8 mouse cellular contexts compared by ENCODE assay signal in the genomic region with DNA sequence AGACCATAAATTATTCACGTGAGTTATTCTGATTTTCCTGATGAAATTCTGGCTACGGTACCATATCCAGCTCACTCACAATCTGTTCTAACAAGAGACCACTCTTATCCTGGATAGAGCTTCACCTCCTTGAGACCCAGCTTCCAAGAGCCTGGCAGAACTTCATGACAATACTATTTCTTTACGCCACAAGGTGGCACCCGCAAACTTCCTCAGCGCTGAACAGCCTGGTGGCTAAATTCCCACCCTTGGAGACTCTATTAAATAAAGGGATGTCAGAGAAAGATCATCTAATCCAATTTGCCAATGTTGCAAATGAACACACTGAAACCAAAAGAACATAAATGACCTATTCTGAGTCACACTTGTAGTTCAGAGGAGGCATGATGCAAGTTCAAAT. TPM values are rescaled to one million over a fixed set of nuclear protein-coding genes. Genes with fewer than 3 reads are reported as not detected.
DNase-seq lines count a peak whose midpoint lies in the region; ATAC-seq lines count a peak whose summit lies in the region.

No protein-coding gene starts in this region.

- intact Hi-C loops in left cerebral cortex, postnatal 4 days (cut with DNase I): loop anchor here (2.0 kb wide), 1 partner anchor 69 kb away; no protein-coding TSS in a partner anchor

- no peak overlapping the region for H3K4me3 ChIP-seq in midbrain, embryonic 11.5 days (ENCODE audit: low read depth, low read length)
- no peak overlapping the region for H3K4me3 ChIP-seq in midbrain, embryonic 16.5 days (ENCODE audit: low read depth, low read length)
- H3K4me3 ChIP-seq in hindbrain, embryonic 15.5 days: no peak overlapping the region

- no peaks in the 10 kb centered on the region for H3K36me3 ChIP-seq in midbrain, embryonic 11.5 days (ENCODE audit: control insufficient read depth, insufficient read depth, low read length)
- no peaks in the 10 kb centered on the region for H3K36me3 ChIP-seq in midbrain, embryonic 16.5 days (ENCODE audit: control insufficient read depth, insufficient read depth, low read length)
- no peaks in the 10 kb centered on the region for H3K36me3 ChIP-seq in hindbrain, embryonic 15.5 days

- H3K9ac ChIP-seq in midbrain, embryonic 11.5 days (ENCODE audit: low read length): no peak overlapping the region
- no peak overlapping the region for H3K9ac ChIP-seq in midbrain, embryonic 16.5 days (ENCODE audit: low read depth, low read length)
- H3K9ac ChIP-seq in hindbrain, embryonic 15.5 days: no peak overlapping the region

- no peak for ATAC-seq in midbrain, embryonic 11.5 days (ENCODE audit: low FRiP score)
- ATAC-seq in midbrain, embryonic 16.5 days: no peak
- ATAC-seq in hindbrain, embryonic 15.5 days (ENCODE audit: low FRiP score, low read depth): 0 out of 2 replicates have a peak, but pooled peaks have one; percentile 23
- no peak for ATAC-seq in inflammation-experienced regulatory T-cells, adult 6 months

- WGBS in midbrain, embryonic 11.5 days: 13% methylated on average over 5 of the region's 5 CpGs
- WGBS in midbrain, embryonic 16.5 days: 17% methylated on average over 5 of the region's 5 CpGs
- 16% methylated on average over 5 of the region's 5 CpGs for WGBS in hindbrain, embryonic 15.5 days

- H3K4me2 ChIP-seq in midbrain, embryonic 11.5 days: no peak overlapping the region
- H3K4me2 ChIP-seq in midbrain, embryonic 16.5 days (ENCODE audit: low read length): no peak overlapping the region
- no peak overlapping the region for H3K4me2 ChIP-seq in hindbrain, embryonic 15.5 days

- no peaks in the 10 kb centered on the region for H3K27me3 ChIP-seq in midbrain, embryonic 11.5 days (ENCODE audit: control insufficient read depth, insufficient read depth, low read length)
- no peaks in the 10 kb centered on the region for H3K27me3 ChIP-seq in midbrain, embryonic 16.5 days (ENCODE audit: control insufficient read depth, insufficient read depth, low read depth, low read length)
- no peaks in the 10 kb centered on the region for H3K27me3 ChIP-seq in hindbrain, embryonic 15.5 days

- no peaks in the 10 kb centered on the region for H3K4me1 ChIP-seq in midbrain, embryonic 11.5 days (ENCODE audit: control insufficient read depth, insufficient read depth, low read length)
- no peaks in the 10 kb centered on the region for H3K4me1 ChIP-seq in midbrain, embryonic 16.5 days (ENCODE audit: control insufficient read depth, insufficient read depth, low read length)
- H3K4me1 ChIP-seq in hindbrain, embryonic 15.5 days (replicated peaks): no peaks in the 10 kb centered on the region

- H3K9me3 ChIP-seq in midbrain, embryonic 11.5 days (ENCODE audit: control insufficient read depth, low read length): no peaks in the 10 kb centered on the region
- no peaks in the 10 kb centered on the region for H3K9me3 ChIP-seq in midbrain, embryonic 16.5 days (replicated peaks; ENCODE audit: control insufficient read depth, low read length, poor library complexity, severe bottlenecking)
- no peaks in the 10 kb centered on the region for H3K9me3 ChIP-seq in hindbrain, embryonic 15.5 days

- no peak overlapping the region for H3K27ac ChIP-seq in midbrain, embryonic 11.5 days (ENCODE audit: low read depth, low read length)
- no peak overlapping the region for H3K27ac ChIP-seq in midbrain, embryonic 16.5 days (ENCODE audit: low read length)
- no peak overlapping the region for H3K27ac ChIP-seq in hindbrain, embryonic 15.5 days (replicated peaks)

- DNase-seq in midbrain, embryonic 11.5 days (ENCODE audit: low spot score, missing footprints): peak; percentile 93
- DNase-seq in adrenal gland, adult 18-20 months (ENCODE audit: low spot score in 2 of 2): peak; percentile 52 to 63
- peak; percentile 39 for DNase-seq in embryo, embryonic 11.5 days (ENCODE audit: low read depth, low spot score)
- DNase-seq in left cerebral cortex, postnatal 4 days: peak; percentile 46
- peak; percentile 68 for DNase-seq in retina, postnatal 1 day

RNA-seq across cellular contexts. Expression of gene Yes1, which starts 22.8 kb away (rescaled TPM):
- 29.0 and 32.7 TPM in 2 replicates for polyA plus RNA-seq in midbrain, embryonic 11.5 days (2014; fragmentation: Nextera tagmentation; extraction: Ambion mirVana)
- 18.6 and 20.0 TPM in 2 replicates for polyA plus RNA-seq in midbrain, embryonic 16.5 days (2015; fragmentation: Nextera tagmentation; extraction: Ambion mirVana)
- 10 to 100 TPM; 32.7 to 44.0 TPM for total RNA-seq in adrenal gland, adult 18-20 months (2021)
- 20.4 and 20.5 TPM in 2 replicates for polyA plus RNA-seq in hindbrain, embryonic 15.5 days (2015; fragmentation: Nextera tagmentation; extraction: Ambion mirVana)
- 10 to 100 TPM; 21.5 to 23.1 TPM for total RNA-seq in left cerebral cortex, postnatal 4 days (2021)
- under 1 TPM; 0.09 to 0.60 (median 0.30) TPM for polyA plus RNA-seq in inflammation-experienced regulatory T-cells, adult 6 months (2017; shearing (Covaris generic))

Comparison
In these comparisons a context has a peak if more than half of its experiments do, and no peak if none do; other contexts are left out.
1. DNase-seq: peak in every context shown above with its lines; median percentile 93 in midbrain, embryonic 11.5 days; 68 in retina, postnatal 1 day; 58 in adrenal gland, adult 18-20 months; 46 in left cerebral cortex, postnatal 4 days; 39 in embryo, embryonic 11.5 days.
2. RNA of gene Yes1, which starts 22.8 kb away (polyA plus RNA-seq): 29.0 to 32.7 TPM in midbrain, embryonic 11.5 days, 20.4 to 20.5 TPM in hindbrain, embryonic 15.5 days and 18.6 to 20.0 TPM in midbrain, embryonic 16.5 days; 0.09 to 0.60 TPM in inflammation-experienced regulatory T-cells, adult 6 months; every median in the first group is over 10 times any median in the second.